Mouse (Mus musculus) megakaryocyte, embryonic 14.5 days (primary cell): Measurements from ENCODE around the gene Borcs6.

Experiments used
- FLI1 ChIP-seq: IDR thresholded peaks from 2 replicates; pipeline ENCODE4 v1.6.1; 2012; ENCODE audit warnings: low read length, inconsistent platforms, mixed read lengths
- GATA1 ChIP-seq: IDR thresholded peaks from 3 replicates; pipeline ENCODE4 v1.6.1; 2012; ENCODE audit warnings: mixed read lengths, low read length, inconsistent platforms, borderline replicate concordance

- TF ChIP-seq GATA1 (no peak), FLI1 (no peak)
Observed at GRCm38 (mm10) chr11:69037231-69038061, 22.1 kb upstream of the Borcs6 start.
